ENCODE assay signal across 10 mouse cellular contexts in the genomic region with DNA sequence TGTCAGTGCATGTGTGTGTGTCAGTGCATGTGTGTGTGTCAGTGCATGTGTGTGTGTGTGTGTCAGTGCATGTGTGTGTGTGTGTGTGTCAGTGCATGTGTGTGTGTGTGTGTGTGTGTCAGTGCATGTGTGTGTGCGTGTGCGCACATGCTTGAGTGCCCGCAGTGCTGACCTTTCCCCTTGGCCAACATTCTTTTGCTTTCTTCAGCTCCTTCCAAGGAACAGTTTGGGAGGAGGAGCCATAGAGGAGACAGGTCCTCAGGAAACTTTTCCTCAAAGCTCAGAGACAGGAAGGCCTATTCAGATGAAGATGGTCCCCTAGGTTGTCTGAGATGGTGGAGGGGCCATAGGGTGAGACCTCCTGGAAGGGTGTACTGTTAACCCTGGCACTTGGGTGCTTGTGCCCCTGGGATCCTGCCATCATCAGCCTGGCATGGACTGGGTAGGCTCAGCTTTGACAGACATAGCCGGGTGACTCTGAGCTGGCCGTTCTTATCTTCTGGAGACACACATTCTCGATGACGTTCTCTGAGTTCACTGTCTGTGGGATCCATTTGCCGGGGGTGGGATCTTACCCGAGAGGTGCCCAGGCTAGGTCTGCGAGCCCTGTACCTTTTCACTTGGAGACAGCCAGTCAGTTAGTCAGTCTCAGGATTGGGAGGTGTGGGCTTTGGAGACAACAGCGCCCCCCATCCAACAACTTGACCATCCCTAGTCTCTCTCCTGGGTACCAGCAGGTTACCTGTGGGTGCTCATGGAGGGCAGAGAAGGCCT. TPM values are rescaled to one million over a fixed set of nuclear protein-coding genes. Genes with fewer than 3 reads are reported as not detected.
A peak's percentile ranks its signal among the peaks of the same experiment; 100 is the strongest.
DNase-seq lines count a peak whose midpoint lies in the region; ATAC-seq lines count a peak whose summit lies in the region.
"Had no signal": no experiment of that assay in that cellular context is flagged by ENCODE, and none has a peak within 500 bp of the region (broad histone marks: within the 10 kb centered on the region; RNA-seq: fewer than 3 reads in every experiment).

No protein-coding gene starts in this region.

- no peaks in the 10 kb centered on the region for H3K27me3 ChIP-seq in limb, embryonic 11.5 days (ENCODE audit: control insufficient read depth, insufficient read depth, low read length)
- H3K27me3 ChIP-seq in limb, embryonic 10.5 days (ENCODE audit: low read depth, poor library complexity, severe bottlenecking), result no peaks in the 10 kb centered on the region
- no peaks in the 10 kb centered on the region for H3K27me3 ChIP-seq in embryonic facial prominence, embryonic 14.5 days (replicated peaks; ENCODE audit: control insufficient read depth, insufficient read depth, low read length)

- no peaks in the 10 kb centered on the region for H3K9me3 ChIP-seq in limb, embryonic 11.5 days (ENCODE audit: control insufficient read depth, low read length)
- H3K9me3 ChIP-seq in limb, embryonic 10.5 days (replicated peaks), result no peaks in the 10 kb centered on the region
- H3K9me3 ChIP-seq in embryonic facial prominence, embryonic 14.5 days (ENCODE audit: control insufficient read depth, low read length), result no peaks in the 10 kb centered on the region

- no peak overlapping the region for H3K4me2 ChIP-seq in limb, embryonic 11.5 days (ENCODE audit: low read depth, severe bottlenecking)
- H3K4me2 ChIP-seq in embryonic facial prominence, embryonic 14.5 days (ENCODE audit: low read depth, low read length), result no peak overlapping the region

- WGBS in limb, embryonic 11.5 days, result 88% methylated on average over 11 of the region's 11 CpGs
- 93% methylated on average over 11 of the region's 11 CpGs for WGBS in limb, embryonic 10.5 days
- 82% methylated on average over 11 of the region's 11 CpGs for WGBS in embryonic facial prominence, embryonic 14.5 days

- DNase-seq in limb, embryonic 11.5 days (ENCODE audit: low spot score), result no peak
- DNase-seq in limb, embryonic 10.5 days (ENCODE audit: low spot score), result no peak
- no peak for DNase-seq in embryonic facial prominence, embryonic 14.5 days (ENCODE audit: low spot score)
- peak; percentile 54 for DNase-seq in kidney, adult 18-20 months
- DNase-seq in right cerebral cortex, postnatal 36 days (ENCODE audit: low spot score in 2 of 2), result no peak
- DNase-seq in layer of hippocampus, adult 11-12 months (ENCODE audit: low spot score), result no peak
- no peak for DNase-seq in adrenal gland, adult 18-20 months (ENCODE audit: low spot score in 2 of 2)
- DNase-seq: cerebellum, adult 11-12 months had no signal

- peak; percentile 57; the same call in 1 of the 2 replicates for ATAC-seq in limb, embryonic 11.5 days (ENCODE audit: insufficient number of reproducible peaks, low FRiP score, low TSS enrichment, low read depth)
- no peak for ATAC-seq in embryonic facial prominence, embryonic 14.5 days (ENCODE audit: low read depth)
- 0 out of 2 replicates have a peak, but pooled peaks have one; percentile 19 for ATAC-seq in megakaryocyte, adult 5-6 weeks (ENCODE audit: poor library complexity, severe bottlenecking)

- H3K4me1 ChIP-seq in limb, embryonic 11.5 days (ENCODE audit: control insufficient read depth, insufficient read depth, low read length), result no peaks in the 10 kb centered on the region
- H3K4me1 ChIP-seq in limb, embryonic 10.5 days, result peaks cover 10% of the 10 kb centered on the region
- H3K4me1 ChIP-seq in embryonic facial prominence, embryonic 14.5 days (ENCODE audit: control insufficient read depth, insufficient read depth, low read length), result 0 out of 2 replicates have a peak, but pooled peaks cover 3% of the 10 kb centered on the region

- H3K36me3 ChIP-seq in limb, embryonic 11.5 days (ENCODE audit: control insufficient read depth, insufficient read depth, low read length), result no peaks in the 10 kb centered on the region
- no peaks in the 10 kb centered on the region for H3K36me3 ChIP-seq in limb, embryonic 10.5 days
- peaks cover under 1% of the 10 kb centered on the region; the same call in 1 of the 2 replicates for H3K36me3 ChIP-seq in embryonic facial prominence, embryonic 14.5 days (ENCODE audit: control insufficient read depth, insufficient read depth, low read length)

- H3K4me3 ChIP-seq in limb, embryonic 11.5 days (ENCODE audit: low read depth, low read length), result no peak overlapping the region
- no peak overlapping the region for H3K4me3 ChIP-seq in limb, embryonic 10.5 days
- no peak overlapping the region for H3K4me3 ChIP-seq in embryonic facial prominence, embryonic 14.5 days (ENCODE audit: low read depth, low read length)

- no peak overlapping the region for H3K9ac ChIP-seq in limb, embryonic 11.5 days (ENCODE audit: low read length)
- H3K9ac ChIP-seq in embryonic facial prominence, embryonic 14.5 days (ENCODE audit: low read depth, low read length), result 0 out of 2 replicates have a peak overlapping the region, but pooled peaks have one; percentile 34

- no peak overlapping the region for H3K27ac ChIP-seq in limb, embryonic 11.5 days (replicated peaks; ENCODE audit: low read depth, low read length)
- no peak overlapping the region for H3K27ac ChIP-seq in limb, embryonic 10.5 days
- peak overlapping the region; percentile 48; the same call in 1 of the 2 replicates for H3K27ac ChIP-seq in embryonic facial prominence, embryonic 14.5 days (replicated peaks; ENCODE audit: low read depth, low read length)
- H3K27ac ChIP-seq: macrophage had no signal

RNA-seq across cellular contexts. Expression of a gene that starts 11.5 kb away (rescaled TPM):
- 4.1 and 4.4 TPM in 2 replicates for polyA plus RNA-seq in limb, embryonic 11.5 days (2014; fragmentation: Nextera tagmentation; extraction: Ambion mirVana)
- 4.3 and 5.1 TPM in 2 replicates for polyA plus RNA-seq in limb, embryonic 10.5 days (2016; fragmentation: Nextera tagmentation; extraction: Ambion mirVana)
- polyA plus RNA-seq in embryonic facial prominence, embryonic 14.5 days (2014; fragmentation: Nextera tagmentation; extraction: Ambion mirVana), result 5.8 and 6.6 TPM in 2 replicates
- total RNA-seq in megakaryocyte, adult 5-6 weeks (2015), result 1.7 and 5.3 TPM in 2 replicates
- total RNA-seq in megakaryocyte, adult 5-6 weeks (2017), result 0.40 and 0.45 TPM in 2 replicates
- total RNA-seq in adrenal gland, adult 18-20 months (2021), result 1 to 10 TPM; 7.9 to 9.9 TPM

RNA-seq across cellular contexts. Expression of a gene that starts 17.6 kb away (rescaled TPM):
- 4.9 and 5.9 TPM in 2 replicates for polyA plus RNA-seq in limb, embryonic 11.5 days (2014; fragmentation: Nextera tagmentation; extraction: Ambion mirVana)
- polyA plus RNA-seq in limb, embryonic 10.5 days (2016; fragmentation: Nextera tagmentation; extraction: Ambion mirVana), result 5.3 and 5.9 TPM in 2 replicates
- 10.1 and 12.2 TPM in 2 replicates for polyA plus RNA-seq in embryonic facial prominence, embryonic 14.5 days (2014; fragmentation: Nextera tagmentation; extraction: Ambion mirVana)
- 98.6 and 105 TPM in 2 replicates for total RNA-seq in megakaryocyte, adult 5-6 weeks (2015)
- total RNA-seq in megakaryocyte, adult 5-6 weeks (2017), result 156 and 174 TPM in 2 replicates
- 10 to 100 TPM; 42.8 to 55.6 TPM for total RNA-seq in adrenal gland, adult 18-20 months (2021)

RNA-seq across cellular contexts. Expression of a gene that starts 30.9 kb away (rescaled TPM):
- 10.0 and 10.1 TPM in 2 replicates for polyA plus RNA-seq in limb, embryonic 11.5 days (2014; fragmentation: Nextera tagmentation; extraction: Ambion mirVana)
- 10.3 and 12.2 TPM in 2 replicates for polyA plus RNA-seq in limb, embryonic 10.5 days (2016; fragmentation: Nextera tagmentation; extraction: Ambion mirVana)
- 9.8 and 10.8 TPM in 2 replicates for polyA plus RNA-seq in embryonic facial prominence, embryonic 14.5 days (2014; fragmentation: Nextera tagmentation; extraction: Ambion mirVana)
- total RNA-seq in megakaryocyte, adult 5-6 weeks (2015), result 4.1 and 6.4 TPM in 2 replicates
- total RNA-seq in megakaryocyte, adult 5-6 weeks (2017), result 5.0 and 8.0 TPM in 2 replicates
- 10 to 100 TPM; 12.9 to 17.4 TPM for total RNA-seq in adrenal gland, adult 18-20 months (2021)

RNA-seq across cellular contexts. Expression of a gene that starts 33.1 kb away (rescaled TPM):
- polyA plus RNA-seq in limb, embryonic 11.5 days (2014; fragmentation: Nextera tagmentation; extraction: Ambion mirVana), result 0.60 and 0.73 TPM in 2 replicates
- polyA plus RNA-seq in limb, embryonic 10.5 days (2016; fragmentation: Nextera tagmentation; extraction: Ambion mirVana), result 0.72 and 0.74 TPM in 2 replicates
- polyA plus RNA-seq in embryonic facial prominence, embryonic 14.5 days (2014; fragmentation: Nextera tagmentation; extraction: Ambion mirVana), result 0.96 and 1.2 TPM in 2 replicates
- not detected in 2 replicates for total RNA-seq in megakaryocyte, adult 5-6 weeks (2015)
- not detected in 2 replicates for total RNA-seq in megakaryocyte, adult 5-6 weeks (2017)
- total RNA-seq in adrenal gland, adult 18-20 months (2021), result 1 to 10 TPM in 1 of 2 experiments, under 1 TPM in 1; 0.30 to 1.3 TPM
- polyA plus RNA-seq: macrophage had no signal
